Mouse (Mus musculus) liver, embryonic 11.5 days (tissue): ENCODE data around the gene Syt14. TPM values are rescaled to one million over a fixed set of nuclear protein-coding genes. Genes with fewer than 3 reads are reported as not detected.
A peak's percentile ranks its signal among the peaks of the same experiment; 100 is the strongest.

Experiments
- ATAC-seq: fragments of 200-750 bp; cut with Nextera tagmentation; replicated peaks from 2 replicates; pipeline ENCODE4 v1.8.0; 2017; ENCODE audit warnings: moderate number of reproducible peaks, mild to moderate bottlenecking, moderate TSS enrichment, moderate library complexity; ENCODE audit not compliant: low FRiP score
- DNase-seq: peaks from one replicate; pipeline ENCODE4 v3.0.0-alpha.2; 2017; ENCODE audit warnings: low spot score
- H3K27ac ChIP-seq: fragments of 300-500 bp; sonication (generic); 2 replicates; pipeline ENCODE4 v1.5.1; 2014; ENCODE audit warnings: mild to moderate bottlenecking, low read depth, low read length, control low read depth
- H3K27me3 ChIP-seq: fragments of 300-500 bp; sonication (generic); replicated peaks from 2 replicates; pipeline ENCODE4 v1.6.1; 2014; ENCODE audit warnings: low read length, mixed read lengths; ENCODE audit not compliant: control insufficient read depth, insufficient read depth
- H3K36me3 ChIP-seq: fragments of 300-500 bp; sonication (generic); 2 replicates; pipeline ENCODE4 v1.6.1; 2014; ENCODE audit warnings: mild to moderate bottlenecking, low read length, moderate library complexity, mixed read lengths; ENCODE audit not compliant: control insufficient read depth, insufficient read depth
- H3K4me1 ChIP-seq: fragments of 300-500 bp; sonication (generic); replicated peaks from 2 replicates; pipeline ENCODE4 v1.6.1; 2014; ENCODE audit warnings: low read length, mixed read lengths; ENCODE audit not compliant: control insufficient read depth, insufficient read depth
- H3K4me2 ChIP-seq: fragments of 300-500 bp; sonication (generic); 2 replicates; pipeline ENCODE4 v1.6.1; 2014; ENCODE audit warnings: mild to moderate bottlenecking, control low read depth, moderate library complexity
- H3K4me3 ChIP-seq: fragments of 300-500 bp; sonication (generic); 2 replicates; pipeline ENCODE4 v1.5.1; 2014; ENCODE audit warnings: low read depth, low read length, control low read depth
- H3K9ac ChIP-seq: fragments of 300-500 bp; sonication (generic); 2 replicates; pipeline ENCODE4 v1.6.1; 2014; ENCODE audit warnings: low read depth, low read length, control low read depth
- H3K9me3 ChIP-seq: fragments of 300-500 bp; sonication (generic); 2 replicates; pipeline ENCODE4 v1.6.1; 2016; ENCODE audit warnings: low read length, inconsistent platforms, mixed read lengths; ENCODE audit not compliant: control insufficient read depth
- WGBS: fragments of 180-500 bp; shearing (Covaris S2); extraction: QIAGEN DNeasy Blood & Tissue Kit; methylation state at CpG from one replicate; pipeline ENCODE4 v1.1.7; 2014; 5-methylcytosine and 5-hydroxymethylcytosine counted together
- polyA plus RNA-seq: library from polyadenylated mRNA; unstranded; fragments of >200 nt; fragmentation: Nextera tagmentation; extraction: Ambion mirVana; gene quantifications from 2 replicates; pipeline ENCODE4 v1.2.1, GENCODE M21; 2014

The Syt14 gene
- polyA plus RNA-seq, 1 experiment from 2014 or later, result 2.3 TPM

DNA sequence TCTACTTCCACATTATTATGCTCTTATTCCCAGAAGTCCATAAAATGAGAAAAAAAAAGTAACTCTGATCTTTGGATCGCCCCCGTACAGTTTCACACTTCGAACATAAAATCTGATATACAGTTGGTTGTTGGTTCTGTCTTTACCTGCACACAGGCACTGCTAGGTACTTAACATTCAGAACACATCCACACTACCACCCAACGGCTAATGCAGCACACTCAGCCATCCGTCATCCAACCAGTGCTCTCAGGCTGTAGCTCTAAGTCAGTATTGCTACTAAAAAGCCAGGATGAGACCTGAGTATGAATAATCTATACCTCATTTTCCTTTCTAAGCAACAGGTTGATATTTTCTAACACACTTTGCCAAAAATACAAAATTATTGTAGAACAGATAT, 73.3 kb downstream of the Syt14 start:
- no peaks in the 10 kb centered on the region for H3K27me3 ChIP-seq
- no peak overlapping the region for H3K4me2 ChIP-seq
- WGBS, result 90% methylated on average over 5 of the region's 5 CpGs
- H3K36me3 ChIP-seq, result no peaks in the 10 kb centered on the region
- no peaks in the 10 kb centered on the region for H3K9me3 ChIP-seq
- ATAC-seq (no peak), DNase-seq (no peak)
- H3K27ac ChIP-seq, result no peak overlapping the region
- no peak overlapping the region for H3K9ac ChIP-seq
- no peak overlapping the region for H3K4me3 ChIP-seq
- no peaks in the 10 kb centered on the region for H3K4me1 ChIP-seq

DNA sequence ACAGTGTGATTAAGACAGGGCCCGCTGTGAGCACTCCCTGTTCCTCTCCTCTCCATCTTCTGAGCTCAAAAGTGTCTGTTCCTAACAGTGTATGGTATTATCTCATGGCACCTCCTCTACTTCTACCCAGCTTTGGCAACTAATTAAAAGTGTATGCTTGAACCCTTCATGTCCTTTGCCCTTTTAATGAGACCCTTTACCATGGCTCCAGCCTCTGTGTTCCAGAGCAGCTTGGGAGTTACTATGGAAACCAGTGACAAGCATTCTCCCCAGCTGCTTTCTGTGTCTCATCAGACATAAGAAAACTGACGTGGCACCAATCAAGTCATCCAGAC, 87.8 kb downstream of the Syt14 start:
- H3K27ac ChIP-seq, result no peak overlapping the region
- no peak overlapping the region for H3K9ac ChIP-seq
- H3K27me3 ChIP-seq, result no peaks in the 10 kb centered on the region
- H3K4me1 ChIP-seq, result no peaks in the 10 kb centered on the region
- H3K4me2 ChIP-seq, result no peak overlapping the region
- DNase-seq, result no peak
- 72% methylated on average over 2 of the region's 2 CpGs for WGBS
- H3K9me3 ChIP-seq, result no peaks in the 10 kb centered on the region
- ATAC-seq, result no peak
- H3K36me3 ChIP-seq, result no peaks in the 10 kb centered on the region
- no peak overlapping the region for H3K4me3 ChIP-seq

DNA sequence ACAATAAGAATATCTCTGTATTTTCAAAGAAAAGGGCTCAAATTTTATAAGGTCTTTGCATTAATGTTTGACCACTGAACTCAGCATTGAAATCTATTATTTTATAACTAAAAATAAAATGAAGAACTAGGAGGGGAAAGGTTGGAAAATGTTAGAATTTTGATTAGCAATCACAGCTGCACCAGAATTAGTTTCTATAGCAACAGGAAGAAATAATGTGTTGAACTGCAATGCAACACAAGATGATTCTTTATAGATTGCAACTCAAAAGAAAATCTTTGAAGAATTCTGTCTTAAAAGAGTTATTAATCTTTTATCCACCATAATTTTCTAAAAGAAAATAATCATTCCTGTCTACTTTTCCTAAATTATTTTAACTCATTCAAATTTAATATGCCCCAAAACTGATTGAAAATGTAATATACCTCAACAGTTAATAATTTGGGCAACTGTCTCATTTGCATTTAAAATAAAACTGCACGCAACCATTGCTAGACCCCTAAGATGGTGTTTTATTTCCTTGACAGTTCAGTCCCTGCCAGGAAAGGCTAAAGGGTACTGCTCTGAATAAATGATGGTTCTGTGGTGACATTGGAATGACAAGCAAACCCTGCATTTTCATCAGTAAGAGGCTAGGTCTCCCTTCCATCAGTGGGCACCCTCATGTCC, 88.3 kb downstream of the Syt14 start:
- no peak overlapping the region for H3K4me2 ChIP-seq
- no peak for ATAC-seq
- no peak overlapping the region for H3K9ac ChIP-seq
- H3K9me3 ChIP-seq, result no peaks in the 10 kb centered on the region
- WGBS, result 91% methylated on average over 1 of the region's 1 CpGs
- H3K4me1 ChIP-seq, result no peaks in the 10 kb centered on the region
- H3K27ac ChIP-seq, result no peak overlapping the region
- DNase-seq, result no peak
- H3K36me3 ChIP-seq, result no peaks in the 10 kb centered on the region
- no peak overlapping the region for H3K4me3 ChIP-seq
- H3K27me3 ChIP-seq, result no peaks in the 10 kb centered on the region

DNA sequence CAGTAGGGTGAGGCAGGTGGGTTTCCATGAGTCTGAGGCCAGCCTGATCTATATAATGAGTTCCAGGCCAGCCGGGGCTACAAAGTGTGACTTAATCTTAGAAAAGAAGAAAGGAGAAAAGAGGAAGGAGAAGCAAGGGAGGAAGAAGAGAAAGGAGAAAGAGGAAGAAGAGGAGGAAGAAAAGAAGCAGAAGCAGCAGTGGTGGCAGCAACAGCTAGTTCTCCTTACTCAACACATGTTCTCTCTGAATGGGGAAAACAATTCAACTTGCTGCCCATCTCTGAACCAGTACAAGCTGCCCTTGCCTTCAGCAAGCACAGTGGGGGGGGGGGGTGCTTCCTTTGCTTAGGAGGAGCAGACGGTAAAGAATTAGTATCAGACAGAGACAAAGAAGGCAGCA, 96.5 kb downstream of the Syt14 start:
- H3K4me2 ChIP-seq, result no peak overlapping the region
- no peak overlapping the region for H3K9ac ChIP-seq
- H3K4me3 ChIP-seq, result no peak overlapping the region
- H3K36me3 ChIP-seq, result no peaks in the 10 kb centered on the region
- H3K27me3 ChIP-seq, result no peaks in the 10 kb centered on the region
- DNase-seq (no peak), ATAC-seq (no peak)
- no peak overlapping the region for H3K27ac ChIP-seq
- no peaks in the 10 kb centered on the region for H3K4me1 ChIP-seq
- no peaks in the 10 kb centered on the region for H3K9me3 ChIP-seq
- 48% methylated on average over 2 of the region's 2 CpGs for WGBS

DNA sequence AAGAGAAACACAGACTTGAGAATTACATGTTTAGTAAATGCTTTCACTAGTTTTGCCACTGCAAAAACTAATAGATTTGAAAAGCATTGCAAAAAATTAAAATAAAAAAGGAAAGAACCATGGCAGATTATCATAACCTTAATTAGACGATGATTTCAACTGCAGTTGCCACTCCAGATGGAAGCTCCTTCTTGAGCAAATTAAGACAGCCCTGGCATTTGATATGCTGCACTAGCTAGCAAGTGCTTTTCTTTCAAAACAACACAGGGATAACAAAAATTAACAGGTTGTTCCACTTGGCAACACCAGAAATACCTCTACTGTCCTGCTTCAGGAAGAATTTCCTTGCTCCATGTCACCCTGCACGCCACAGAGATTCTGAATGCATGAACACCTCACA, 97.6 kb downstream of the Syt14 start:
- no peak overlapping the region for H3K4me2 ChIP-seq
- no peak overlapping the region for H3K4me3 ChIP-seq
- H3K9me3 ChIP-seq, result no peaks in the 10 kb centered on the region
- 85% methylated on average over 2 of the region's 2 CpGs for WGBS
- ATAC-seq (no peak), DNase-seq (no peak)
- H3K36me3 ChIP-seq, result no peaks in the 10 kb centered on the region
- H3K27ac ChIP-seq, result no peak overlapping the region
- H3K9ac ChIP-seq, result no peak overlapping the region
- H3K27me3 ChIP-seq, result no peaks in the 10 kb centered on the region
- no peaks in the 10 kb centered on the region for H3K4me1 ChIP-seq

DNA sequence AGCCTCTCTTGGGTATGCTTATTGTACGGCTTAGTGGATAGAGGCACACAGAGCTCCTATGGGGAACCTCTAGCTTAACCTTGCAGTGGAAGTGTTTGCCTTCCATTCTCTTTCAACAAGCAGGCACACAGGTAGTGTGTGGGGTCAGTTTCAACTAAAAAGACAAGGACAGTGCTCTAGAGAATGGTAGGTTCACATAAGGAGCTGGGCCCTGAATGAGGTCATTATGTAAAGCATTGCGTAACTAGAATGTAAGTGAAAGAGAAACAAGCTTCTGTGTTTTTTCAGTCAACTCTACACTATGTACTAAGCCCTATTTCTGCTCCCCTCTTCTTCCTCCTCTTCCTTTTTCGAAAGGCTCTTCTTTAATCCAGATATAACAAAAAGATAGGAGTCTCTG, 103.8 kb downstream of the Syt14 start:
- Histone ChIP-seq H3K36me3 (no peaks in the 10 kb centered on the region), H3K27ac (no peak overlapping the region), H3K4me3 (no peak overlapping the region), H3K4me2 (no peak overlapping the region), H3K4me1 (no peaks in the 10 kb centered on the region), H3K9me3 (no peaks in the 10 kb centered on the region), H3K27me3 (no peaks in the 10 kb centered on the region), H3K9ac (no peak overlapping the region)
- ATAC-seq (0 out of 2 replicates have a peak, but pooled peaks have one; percentile 12), DNase-seq (no peak)
- WGBS, result 81% methylated on average over 3 of the region's 3 CpGs

DNA sequence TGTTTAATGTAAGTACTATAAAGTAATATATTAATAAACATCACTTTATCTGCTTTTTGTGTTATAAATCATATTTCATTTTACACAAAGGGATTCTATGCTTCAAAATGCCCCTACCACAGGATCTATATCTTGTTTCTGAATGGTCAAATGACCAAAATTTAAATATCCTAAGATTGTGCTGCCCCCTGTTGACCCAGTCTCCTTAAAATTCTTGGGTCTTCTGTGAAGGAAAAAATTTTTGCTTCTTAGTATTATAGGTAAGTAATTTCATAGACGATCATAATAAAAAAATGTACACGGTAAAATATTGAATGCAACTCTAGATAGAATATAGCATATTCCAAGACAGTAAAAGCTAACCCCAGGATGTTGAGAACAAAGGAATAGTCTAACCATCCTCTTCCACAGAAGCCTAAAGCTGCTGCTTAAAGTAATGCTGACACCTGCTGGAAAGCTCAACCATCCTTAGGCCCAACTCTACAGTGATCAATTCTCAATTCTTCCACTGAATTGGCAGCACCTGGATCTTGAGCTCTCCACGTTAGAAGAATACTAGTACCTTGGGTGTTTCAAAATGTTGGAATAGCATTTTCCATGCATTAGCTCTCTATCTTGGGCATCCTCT, 123.4 kb downstream of the Syt14 start:
- Histone ChIP-seq H3K27me3 (no peaks in the 10 kb centered on the region), H3K4me1 (no peaks in the 10 kb centered on the region), H3K27ac (no peak overlapping the region), H3K4me3 (no peak overlapping the region), H3K36me3 (no peaks in the 10 kb centered on the region), H3K9ac (no peak overlapping the region), H3K4me2 (no peak overlapping the region), H3K9me3 (no peaks in the 10 kb centered on the region)
- DNase-seq, result no peak
- ATAC-seq, result no peak
- WGBS, result 72% methylated on average over 3 of the region's 3 CpGs

DNA sequence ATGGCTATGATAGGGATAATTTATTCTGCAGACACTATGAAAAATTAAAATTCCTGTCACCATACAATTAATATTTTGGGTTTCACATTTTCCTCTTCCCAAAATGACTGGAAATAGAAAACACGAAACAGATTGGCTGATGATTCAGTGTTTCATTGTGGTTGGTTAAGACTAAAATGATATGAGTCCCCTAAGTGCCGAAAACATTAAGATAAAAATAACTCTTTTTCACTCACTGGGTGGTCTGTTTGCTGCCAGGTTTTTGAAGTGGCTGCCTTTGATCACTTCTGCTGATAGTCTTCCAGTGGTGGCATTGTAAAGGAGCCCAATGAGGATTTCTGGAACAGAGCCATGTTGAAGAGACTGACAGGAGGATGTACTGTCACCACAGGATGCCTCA, 134.1 kb downstream of the Syt14 start:
- ATAC-seq (no peak), DNase-seq (no peak)
- WGBS, result 73% methylated on average over 2 of the region's 2 CpGs
- no peak overlapping the region for H3K27ac ChIP-seq
- no peak overlapping the region for H3K4me3 ChIP-seq
- no peaks in the 10 kb centered on the region for H3K9me3 ChIP-seq
- H3K27me3 ChIP-seq, result no peaks in the 10 kb centered on the region
- H3K9ac ChIP-seq, result no peak overlapping the region
- H3K36me3 ChIP-seq, result no peaks in the 10 kb centered on the region
- no peak overlapping the region for H3K4me2 ChIP-seq
- H3K4me1 ChIP-seq, result no peaks in the 10 kb centered on the region

DNA sequence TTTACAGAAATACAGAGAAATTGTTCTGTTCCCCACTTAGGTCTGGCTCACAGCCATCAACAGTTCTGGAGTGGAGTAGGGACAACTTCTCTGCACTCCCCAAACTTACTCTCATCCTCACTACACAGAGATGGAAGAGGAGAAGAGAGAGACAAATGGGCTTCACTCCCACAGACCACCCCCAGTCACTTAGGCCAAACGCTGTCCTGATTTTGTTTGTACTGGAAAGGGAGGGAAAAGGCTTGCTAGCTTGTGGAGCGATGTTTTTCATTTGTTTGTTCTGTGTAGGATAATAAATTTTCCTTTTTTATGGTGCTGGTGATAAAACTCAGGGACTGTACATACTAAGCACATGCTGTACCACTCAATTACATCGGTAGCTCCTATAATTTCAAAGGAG, 134.7 kb downstream of the Syt14 start:
- Histone ChIP-seq H3K9me3 (no peaks in the 10 kb centered on the region), H3K27ac (no peak overlapping the region), H3K4me1 (no peaks in the 10 kb centered on the region), H3K4me3 (no peak overlapping the region), H3K36me3 (no peaks in the 10 kb centered on the region), H3K27me3 (no peaks in the 10 kb centered on the region), H3K9ac (no peak overlapping the region), H3K4me2 (no peak overlapping the region)
- no peak for DNase-seq
- WGBS, result 72% methylated on average over 3 of the region's 3 CpGs
- no peak for ATAC-seq
